Mouse (Mus musculus): ENCODE measurements around the gene Mpped1. TPM values are rescaled to one million over a fixed set of nuclear protein-coding genes. Genes with fewer than 3 reads are reported as not detected.

Mpped1 gene
- polyA plus RNA-seq, 1 experiment = 160 TPM

DNA sequence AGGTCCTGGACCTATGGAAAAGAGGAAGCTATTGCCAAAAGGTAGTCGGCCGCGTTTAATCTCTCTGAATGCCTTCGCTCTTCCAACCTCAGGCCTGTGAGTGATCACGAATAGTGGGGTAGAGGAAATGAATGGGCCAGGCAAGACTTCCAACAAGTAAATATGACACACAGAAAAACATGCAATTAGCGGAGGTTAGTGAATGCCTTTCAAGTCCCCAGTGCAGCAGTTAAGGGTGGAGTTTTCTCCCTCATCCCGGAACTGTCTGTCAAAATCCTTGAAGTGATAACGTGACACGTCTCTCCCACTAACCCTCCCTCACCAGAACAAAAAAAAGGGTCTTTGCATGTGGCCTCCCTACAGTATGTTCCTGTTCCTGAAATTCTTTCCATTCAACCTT, 3.0 kb downstream of the Mpped1 start:
- TF ChIP-seq CTCF (IDR thresholded peaks at IDR 0.05; ENCODE audit: extremely low read depth, insufficient read depth, low read length) = no peak
- TF ChIP-seq POLR2A (IDR thresholded peaks at IDR 0.05; ENCODE audit: extremely low read depth, insufficient read depth, low read length) = no peak
- peaks cover 9% of the 10 kb centered on the region for H3K4me1 ChIP-seq (ENCODE audit: control insufficient read depth, insufficient read depth, low read length)
- 0 out of 2 replicates have a peak overlapping the region, but pooled peaks have one; percentile 59 for H3K4me3 ChIP-seq (ENCODE audit: insufficient read depth, low read length)
- H3K27ac ChIP-seq (ENCODE audit: insufficient read depth, low read length) = no peak overlapping the region

DNA sequence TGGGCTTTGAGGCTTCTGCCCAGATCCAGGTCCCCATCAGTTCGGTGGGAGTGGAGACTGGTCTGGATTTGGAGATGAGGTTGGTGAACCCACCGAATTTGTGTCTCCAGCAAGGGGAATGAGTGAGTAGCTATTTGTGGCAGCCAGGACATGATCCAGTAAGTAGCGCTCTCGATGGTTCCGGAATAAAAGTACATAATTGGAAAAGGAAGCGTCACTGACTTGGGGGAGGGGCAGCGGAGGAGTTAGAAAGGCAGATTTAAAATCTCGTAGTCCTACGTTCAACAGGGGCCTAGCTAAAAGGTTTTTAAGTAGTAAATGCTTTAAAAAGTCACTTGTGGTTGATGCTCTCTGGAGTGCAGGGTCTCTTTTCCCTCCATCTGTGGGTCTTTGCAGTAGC, 5.5 kb downstream of the Mpped1 start:
- peaks cover 12% of the 10 kb centered on the region for H3K4me1 ChIP-seq (ENCODE audit: control insufficient read depth, insufficient read depth, low read length)
- H3K4me3 ChIP-seq (ENCODE audit: insufficient read depth, low read length) = peak overlapping the region; percentile 8; the same call in 1 of the 2 replicates
- TF ChIP-seq CTCF (IDR thresholded peaks at IDR 0.05; ENCODE audit: extremely low read depth, insufficient read depth, low read length) = no peak
- no peak for TF ChIP-seq POLR2A (IDR thresholded peaks at IDR 0.05; ENCODE audit: extremely low read depth, insufficient read depth, low read length)
- H3K27ac ChIP-seq (ENCODE audit: insufficient read depth, low read length) = peak overlapping the region; percentile 66; the same call in 1 of the 2 replicates

DNA sequence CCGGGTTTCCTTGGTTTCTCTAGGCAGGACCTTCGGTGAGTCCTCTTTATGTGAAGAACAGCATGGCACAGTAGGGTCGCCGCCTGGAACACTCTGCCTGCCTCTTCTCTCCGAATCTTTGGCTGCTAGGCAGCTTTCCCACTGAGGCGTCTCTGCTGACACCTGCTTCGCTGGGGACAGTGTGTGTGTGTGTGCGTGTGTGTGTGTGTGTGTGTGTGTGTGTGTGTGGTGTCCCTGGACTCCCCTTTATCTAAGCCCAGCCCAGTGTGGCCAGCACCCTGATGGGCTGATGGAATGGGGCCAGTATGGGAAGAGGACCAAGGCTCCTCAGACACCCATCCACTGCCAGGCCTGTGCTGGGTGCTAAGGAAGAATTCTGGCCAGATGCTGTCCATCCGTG, 9.8 kb downstream of the Mpped1 start:
- Histone ChIP-seq H3K4me3 (ENCODE audit: insufficient read depth, low read length) (peak overlapping the region; percentile 15; the same call in 1 of the 2 replicates), H3K4me1 (ENCODE audit: control insufficient read depth, insufficient read depth, low read length) (peaks cover 8% of the 10 kb centered on the region), H3K27ac (ENCODE audit: insufficient read depth, low read length) (0 out of 2 replicates have a peak overlapping the region, but pooled peaks have one; percentile 13)
- TF ChIP-seq POLR2A (IDR thresholded peaks at IDR 0.05; ENCODE audit: extremely low read depth, insufficient read depth, low read length) = no peak
- no peak for TF ChIP-seq CTCF (IDR thresholded peaks at IDR 0.05; ENCODE audit: extremely low read depth, insufficient read depth, low read length)

DNA sequence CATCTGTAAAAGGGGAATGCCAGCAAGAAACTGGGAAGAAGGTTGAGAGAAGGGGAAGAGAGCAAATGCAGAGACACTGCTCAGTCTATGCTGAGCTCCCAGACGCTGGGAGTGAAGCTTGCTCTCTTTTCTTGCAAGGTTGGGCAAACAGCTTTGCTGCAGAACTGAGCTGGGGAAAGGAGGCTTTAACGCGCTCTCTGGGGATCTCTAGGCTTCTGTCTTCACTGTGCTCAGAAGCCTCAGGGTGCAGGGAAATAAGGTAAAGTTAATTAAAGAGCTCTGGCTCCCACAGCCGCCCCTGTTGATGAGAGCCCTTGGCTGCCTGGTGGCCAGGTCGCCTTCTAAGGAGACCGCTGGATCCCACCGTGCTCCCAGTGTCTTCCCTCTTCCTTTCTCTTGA, 17.7 kb downstream of the Mpped1 start:
- no peak overlapping the region for H3K27ac ChIP-seq (ENCODE audit: insufficient read depth, low read length)
- no peak overlapping the region for H3K4me3 ChIP-seq (ENCODE audit: insufficient read depth, low read length)
- peaks cover 2% of the 10 kb centered on the region; the same call in 1 of the 2 replicates for H3K4me1 ChIP-seq (ENCODE audit: control insufficient read depth, insufficient read depth, low read length)
- TF ChIP-seq POLR2A (IDR thresholded peaks at IDR 0.05; ENCODE audit: extremely low read depth, insufficient read depth, low read length) (no peak), CTCF (IDR thresholded peaks at IDR 0.05; ENCODE audit: extremely low read depth, insufficient read depth, low read length) (no peak)

DNA sequence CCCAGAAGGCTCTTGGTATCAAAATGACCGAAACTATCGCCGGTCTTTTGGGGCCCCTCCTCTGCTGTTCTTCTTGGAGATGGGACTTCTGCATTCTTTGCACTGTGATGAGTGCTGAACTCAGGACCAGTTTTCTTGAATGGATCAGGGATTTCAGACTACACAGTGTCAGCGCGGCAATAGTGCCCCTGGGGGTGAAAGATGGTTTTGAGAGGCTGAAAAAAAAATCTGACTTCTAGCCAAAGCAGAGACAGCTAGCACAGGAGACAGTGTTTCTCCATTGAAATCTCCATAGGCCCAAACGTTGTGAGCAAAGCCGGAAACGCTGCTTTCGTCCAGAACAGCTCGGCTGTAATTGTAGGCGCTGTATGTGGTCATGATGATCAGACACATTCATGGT, 19.7 kb downstream of the Mpped1 start:
- Histone ChIP-seq H3K4me3 (ENCODE audit: insufficient read depth, low read length) (no peak overlapping the region), H3K27ac (ENCODE audit: insufficient read depth, low read length) (no peak overlapping the region; the same call in 1 of the 2 replicates), H3K4me1 (ENCODE audit: control insufficient read depth, insufficient read depth, low read length) (peaks cover 5% of the 10 kb centered on the region; the same call in 1 of the 2 replicates)
- no peak for TF ChIP-seq CTCF (IDR thresholded peaks at IDR 0.05; ENCODE audit: extremely low read depth, insufficient read depth, low read length)
- TF ChIP-seq POLR2A (IDR thresholded peaks at IDR 0.05; ENCODE audit: extremely low read depth, insufficient read depth, low read length) = no peak

DNA sequence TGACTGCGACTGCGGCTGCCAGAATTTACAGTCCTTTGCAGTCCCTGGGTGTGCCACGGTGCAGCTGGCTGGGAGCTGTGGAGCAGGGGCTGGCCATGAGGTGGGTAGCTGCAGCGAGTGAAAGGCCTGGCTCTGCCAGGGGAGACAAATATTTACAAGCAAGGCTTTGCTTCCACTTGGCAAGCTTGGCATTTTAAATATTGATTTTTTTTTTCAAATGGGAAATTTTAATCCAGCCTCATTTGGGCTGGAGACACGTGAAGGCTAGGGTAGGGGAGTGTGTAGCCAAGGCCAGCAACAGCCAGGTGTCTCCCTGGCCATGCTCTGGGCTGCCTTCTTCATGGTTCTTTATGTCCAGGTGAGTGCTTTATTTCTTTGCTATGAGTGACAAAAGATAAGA, 21.7 kb downstream of the Mpped1 start:
- no peak overlapping the region for H3K27ac ChIP-seq (ENCODE audit: insufficient read depth, low read length)
- no peak for TF ChIP-seq POLR2A (IDR thresholded peaks at IDR 0.05; ENCODE audit: extremely low read depth, insufficient read depth, low read length)
- TF ChIP-seq CTCF (IDR thresholded peaks at IDR 0.05; ENCODE audit: extremely low read depth, insufficient read depth, low read length) = no peak

DNA sequence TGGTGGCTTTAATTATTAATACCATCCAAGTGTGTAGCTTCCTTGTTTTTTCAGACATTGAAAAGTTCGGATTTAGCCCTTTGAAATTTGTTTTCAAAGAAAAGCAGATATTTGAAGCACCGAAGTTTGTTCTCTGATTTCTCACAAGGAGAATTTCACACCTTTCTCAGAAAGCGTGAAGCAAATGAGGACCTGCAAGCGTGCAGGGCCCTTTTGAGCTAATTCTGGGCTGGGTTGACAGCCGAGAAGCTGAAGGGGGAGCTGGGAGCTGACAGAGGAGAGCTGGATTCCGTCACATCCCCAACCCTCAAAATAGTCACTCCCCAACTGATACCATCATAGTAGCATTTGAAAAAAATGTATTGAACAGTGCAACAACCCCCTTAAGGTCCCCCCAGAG, 34.8 kb downstream of the Mpped1 start:
- TF ChIP-seq POLR2A (IDR thresholded peaks at IDR 0.05; ENCODE audit: extremely low read depth, insufficient read depth, low read length) (no peak), CTCF (IDR thresholded peaks at IDR 0.05; ENCODE audit: extremely low read depth, insufficient read depth, low read length) (no peak)
- H3K4me1 ChIP-seq (ENCODE audit: control insufficient read depth, insufficient read depth, low read length) = peaks cover 6% of the 10 kb centered on the region
- H3K27ac ChIP-seq (ENCODE audit: insufficient read depth, low read length) = no peak overlapping the region
- H3K4me3 ChIP-seq (ENCODE audit: insufficient read depth, low read length) = no peak overlapping the region

More for the DNA sequence above, 21.7 kb downstream of the Mpped1 start:
- H3K4me3 ChIP-seq (ENCODE audit: insufficient read depth, low read length) = no peak overlapping the region
- 0 out of 2 replicates have a peak, but pooled peaks cover 5% of the 10 kb centered on the region for H3K4me1 ChIP-seq (ENCODE audit: control insufficient read depth, insufficient read depth, low read length)

DNA sequence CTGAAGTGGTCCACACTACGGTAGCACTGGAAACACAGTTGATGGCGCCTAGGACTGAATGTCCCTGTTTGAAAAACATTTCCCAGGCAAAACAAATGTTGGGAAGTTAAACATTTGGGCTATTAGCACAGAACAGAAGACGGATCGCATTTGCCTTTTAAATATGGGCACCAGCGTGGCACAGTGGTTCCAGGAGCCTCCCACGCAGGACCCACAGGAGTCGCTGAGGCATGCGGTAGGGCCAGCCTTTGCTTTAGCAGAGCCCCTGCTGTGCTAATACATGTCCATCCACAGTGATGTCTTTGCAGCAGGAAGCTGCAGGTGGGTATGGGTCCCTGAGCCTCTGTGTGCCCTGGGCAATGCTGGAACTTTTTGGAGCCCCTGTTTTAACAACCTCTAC, 48.7 kb downstream of the Mpped1 start:
- H3K4me3 ChIP-seq (ENCODE audit: insufficient read depth, low read length) = no peak overlapping the region
- peaks cover 6% of the 10 kb centered on the region for H3K4me1 ChIP-seq (ENCODE audit: control insufficient read depth, insufficient read depth, low read length)
- TF ChIP-seq POLR2A (IDR thresholded peaks at IDR 0.05; ENCODE audit: extremely low read depth, insufficient read depth, low read length) (no peak), CTCF (IDR thresholded peaks at IDR 0.05; ENCODE audit: extremely low read depth, insufficient read depth, low read length) (no peak)
- no peak overlapping the region for H3K27ac ChIP-seq (ENCODE audit: insufficient read depth, low read length)

DNA sequence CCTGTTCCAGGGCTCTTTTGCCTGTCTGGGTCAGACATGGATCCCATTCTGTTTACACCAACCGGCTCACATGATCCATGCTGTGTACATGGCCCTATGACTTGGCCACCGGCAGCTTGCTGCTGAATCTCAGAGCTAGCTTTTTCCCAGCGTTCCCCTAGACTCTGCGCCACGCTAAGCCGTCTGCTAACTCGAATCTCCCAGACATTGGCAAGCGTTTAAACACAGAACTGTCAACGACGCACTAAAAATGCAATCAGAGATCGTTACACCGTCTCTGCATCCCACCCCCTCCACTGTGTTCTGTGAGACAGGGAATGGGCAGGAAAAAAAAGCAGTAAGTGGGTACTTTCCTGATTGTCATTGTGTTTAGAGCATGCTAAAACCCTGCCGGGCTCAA, 50.0 kb downstream of the Mpped1 start:
- Histone ChIP-seq H3K27ac (ENCODE audit: insufficient read depth, low read length) (no peak overlapping the region), H3K4me1 (ENCODE audit: control insufficient read depth, insufficient read depth, low read length) (peaks cover 6% of the 10 kb centered on the region), H3K4me3 (ENCODE audit: insufficient read depth, low read length) (no peak overlapping the region)
- no peak; the same call in 1 of the 2 replicates for TF ChIP-seq POLR2A (IDR thresholded peaks at IDR 0.05; ENCODE audit: extremely low read depth, insufficient read depth, low read length)
- TF ChIP-seq CTCF (IDR thresholded peaks at IDR 0.05; ENCODE audit: extremely low read depth, insufficient read depth, low read length) = no peak

DNA sequence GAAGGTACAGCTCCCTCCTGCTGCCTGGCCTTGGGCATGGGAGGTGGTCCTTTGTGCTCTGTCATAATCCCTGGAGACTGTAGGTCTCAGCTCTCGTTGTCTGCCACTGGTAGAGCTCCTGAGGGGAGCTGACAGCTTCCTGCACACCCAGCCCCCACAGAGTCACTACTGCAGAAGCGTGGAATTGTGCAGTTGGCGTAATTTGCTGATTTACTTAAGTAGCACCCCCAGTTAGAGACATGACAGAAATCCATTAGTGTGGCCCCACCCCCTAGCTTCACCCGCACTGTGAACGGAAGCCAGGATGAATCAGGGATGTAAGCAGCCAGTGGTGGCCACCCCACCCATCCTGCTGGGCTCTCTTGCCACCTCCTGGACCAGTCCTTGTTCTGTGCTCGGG, 53.0 kb downstream of the Mpped1 start:
- Histone ChIP-seq H3K27ac (ENCODE audit: insufficient read depth, low read length) (no peak overlapping the region), H3K4me1 (ENCODE audit: control insufficient read depth, insufficient read depth, low read length) (peaks cover 6% of the 10 kb centered on the region), H3K4me3 (ENCODE audit: insufficient read depth, low read length) (no peak overlapping the region)
- TF ChIP-seq CTCF (IDR thresholded peaks at IDR 0.05; ENCODE audit: extremely low read depth, insufficient read depth, low read length) = no peak

All from cortical plate, adult 2 months (tissue).